Mouse (Mus musculus) lung, postnatal 4 days (tissue): ENCODE data around the gene Colq.
A peak's percentile ranks its signal among the peaks of the same experiment; 100 is the strongest.
"Not testable (repeated sequence)": the region's sequence is repeated elsewhere in the genome, so short reads cannot be mapped to it uniquely, and the experiment has no call there.

Source experiments
- DNase-seq, 2 experiments: peaks; one replicate each; pipeline ENCODE4 v3.0.0; 2021

Colq gene

DNA sequence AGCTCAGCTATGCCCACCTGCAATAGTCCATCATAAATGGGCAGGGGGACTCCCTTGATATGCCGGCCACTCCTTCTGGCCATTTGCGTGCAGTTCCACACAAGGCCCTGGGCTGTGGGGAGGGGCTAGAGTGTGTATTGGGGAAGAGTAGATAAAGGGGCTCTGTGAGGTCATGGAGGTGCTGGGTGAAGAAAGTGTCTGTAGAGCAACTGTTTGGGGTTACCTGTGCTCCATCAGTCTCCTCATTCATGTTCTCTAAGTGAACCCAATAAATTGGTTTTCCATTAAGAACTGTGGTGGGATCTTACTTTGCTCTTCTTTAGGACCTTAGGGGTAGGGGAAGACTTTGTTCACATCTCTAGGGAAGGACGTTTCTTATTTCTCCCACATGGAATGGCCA, at the start of gene Colq:
Colq (minus strand) TSS at position 101 of the 400 bp plus-strand sequence.
- no peak for DNase-seq

DNA sequence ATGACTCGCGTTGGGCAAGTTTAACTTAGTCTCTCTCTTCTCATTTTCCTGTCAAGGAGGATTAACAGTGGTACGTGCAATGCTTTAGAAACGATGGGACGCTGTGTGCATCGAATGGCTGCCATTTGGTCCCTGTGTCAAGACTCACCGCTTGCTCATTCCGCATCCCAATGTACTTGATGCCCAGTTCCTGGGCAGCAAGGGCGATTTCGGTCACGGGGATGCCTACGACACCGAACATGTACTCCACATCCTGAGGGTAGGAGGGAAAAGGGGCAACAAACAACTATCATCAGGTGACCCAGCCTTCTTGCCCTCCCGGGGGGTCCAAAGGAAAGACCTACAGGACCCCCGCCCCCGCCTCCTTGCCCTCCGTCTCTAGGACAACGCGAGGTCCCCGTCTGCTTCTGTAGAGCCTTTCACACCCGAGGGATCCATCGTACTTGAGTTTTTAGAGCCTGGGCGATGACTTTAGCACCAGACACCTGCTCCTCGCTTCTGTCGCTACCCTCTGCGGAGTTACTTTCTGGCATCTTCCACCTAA, 49.3 kb upstream of the Colq start, which contains the start of gene Gm49387:
Gm49387 (minus strand) TSS at position 533 of the 544 bp plus-strand sequence.
- DNase-seq, result no peak

DNA sequence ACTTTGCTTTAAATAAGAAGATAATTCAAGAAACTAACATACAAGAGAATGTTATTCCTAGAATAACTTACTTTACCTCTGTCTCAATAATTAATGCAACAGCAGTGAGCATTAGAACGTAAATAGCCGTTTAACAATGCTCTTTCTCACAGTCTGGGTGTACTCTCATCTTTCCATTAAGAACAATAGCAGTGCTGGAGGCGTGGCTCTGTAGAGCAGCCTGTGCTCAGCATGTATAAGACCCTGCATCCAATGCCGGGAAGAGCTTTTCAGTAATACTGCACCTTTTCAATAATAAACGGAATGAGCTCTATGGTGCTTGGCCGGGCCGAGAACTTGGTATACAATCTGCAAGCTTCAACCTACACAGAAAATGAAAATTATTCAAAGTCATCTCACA, 39.5 kb upstream of the Colq start:
- DNase-seq, result no peak

DNA sequence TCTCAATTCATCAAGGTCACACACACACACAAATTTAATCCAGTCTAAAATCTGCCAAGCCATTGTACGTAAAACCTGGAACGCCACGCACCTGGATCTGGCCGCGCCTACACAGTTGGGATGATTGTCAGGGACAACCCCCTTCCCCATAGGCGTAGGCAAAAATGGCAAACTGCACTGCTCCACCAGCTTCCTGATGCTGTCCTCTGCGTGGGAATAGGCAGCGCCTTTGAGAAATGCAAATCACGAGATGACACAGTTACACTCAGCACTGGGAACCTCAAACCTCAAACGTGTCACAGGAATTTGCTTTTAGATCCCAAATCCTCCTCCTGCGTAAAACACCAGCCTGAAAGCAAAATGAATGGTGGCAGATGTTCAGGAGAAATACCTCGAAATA, 31.6 kb upstream of the Colq start:
- no peak for DNase-seq

DNA sequence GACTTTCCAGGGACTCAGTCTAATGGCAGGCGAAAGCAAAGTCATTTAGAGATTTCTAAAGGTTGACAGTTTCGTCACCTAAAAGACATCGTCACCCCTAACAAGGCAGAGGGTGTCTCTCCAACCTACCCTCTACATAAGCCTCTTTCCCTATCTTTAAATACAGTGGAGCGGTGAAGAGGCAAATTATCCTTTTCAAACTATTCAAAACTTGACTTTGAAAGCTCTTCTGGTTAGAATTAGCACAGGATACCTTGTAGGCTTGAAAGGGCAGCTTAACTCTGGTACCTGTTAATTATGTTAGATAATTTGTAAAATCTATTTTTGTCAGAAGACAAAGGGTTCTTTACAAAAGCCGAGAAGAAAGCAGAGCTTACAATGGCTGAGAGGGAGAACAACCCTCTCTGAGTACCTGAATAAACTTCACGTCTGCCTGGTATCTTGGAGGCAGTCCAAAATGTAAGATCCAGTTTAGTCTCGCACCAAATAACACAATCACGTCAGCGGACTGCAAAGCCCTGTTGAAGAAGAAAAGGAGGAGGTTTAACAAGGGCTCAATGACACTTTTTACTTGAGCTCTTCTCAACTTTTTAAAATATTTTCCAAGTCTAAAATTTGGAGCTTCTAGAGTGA, 29.6 kb upstream of the Colq start:
- no peak for DNase-seq

DNA sequence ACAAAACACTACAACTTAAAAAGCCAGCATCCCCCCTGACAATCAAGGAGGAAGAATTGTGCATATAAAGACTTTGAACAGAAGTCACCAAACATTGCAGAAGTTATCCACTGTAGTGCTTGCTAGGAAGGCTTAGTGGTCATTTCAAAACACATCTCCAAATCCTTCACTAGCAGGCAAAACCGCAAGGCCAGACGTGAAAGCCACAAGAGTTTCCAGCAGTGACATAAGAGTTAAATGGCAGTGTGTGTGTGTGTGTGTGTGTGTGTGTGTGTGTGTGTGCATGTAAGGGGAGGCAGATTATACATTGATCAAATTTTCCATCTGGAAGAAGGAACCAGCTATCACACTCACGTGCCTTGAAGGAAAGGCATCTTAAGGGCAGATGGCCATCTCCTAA, 26.9 kb upstream of the Colq start:
- no peak for DNase-seq

DNA sequence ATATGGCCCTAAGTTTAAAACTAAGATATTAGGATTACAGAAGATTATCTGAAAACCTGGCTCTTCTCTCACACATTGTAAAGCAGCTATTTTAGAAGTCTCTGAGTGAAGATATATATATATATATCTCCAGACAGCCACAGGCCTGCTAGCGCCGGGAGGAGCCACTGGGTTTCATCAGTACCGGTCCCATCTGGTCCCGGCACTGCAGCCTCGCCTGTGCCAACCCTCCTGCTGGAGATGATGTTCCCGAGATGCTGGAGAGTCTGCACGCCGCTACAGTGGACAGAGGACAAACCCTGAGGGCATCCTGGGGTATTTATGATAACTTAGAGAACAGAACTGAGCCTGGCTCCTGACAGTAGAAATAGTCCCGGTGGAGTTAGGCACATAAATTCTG, 26.1 kb upstream of the Colq start:
- DNase-seq, result no peak

DNA sequence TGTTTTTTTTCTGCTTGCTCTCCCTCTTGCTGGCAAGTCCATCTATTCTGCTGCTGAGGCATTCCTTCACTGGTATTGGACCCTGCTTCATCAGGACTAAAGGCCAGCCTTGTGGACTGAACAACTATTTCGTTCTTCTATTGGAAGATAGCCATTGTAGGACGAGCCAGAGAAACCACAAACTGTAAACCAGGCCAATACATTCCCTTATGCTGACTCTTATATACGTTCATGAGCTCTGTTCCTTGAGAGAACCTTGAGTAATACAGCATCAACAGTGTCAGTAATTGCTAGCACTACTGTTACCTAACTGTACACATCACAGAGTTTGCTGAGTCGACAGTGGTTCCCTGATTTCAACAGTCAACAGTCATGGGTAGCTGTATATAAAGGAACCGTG, 22.5 kb upstream of the Colq start:
- DNase-seq, result no peak

DNA sequence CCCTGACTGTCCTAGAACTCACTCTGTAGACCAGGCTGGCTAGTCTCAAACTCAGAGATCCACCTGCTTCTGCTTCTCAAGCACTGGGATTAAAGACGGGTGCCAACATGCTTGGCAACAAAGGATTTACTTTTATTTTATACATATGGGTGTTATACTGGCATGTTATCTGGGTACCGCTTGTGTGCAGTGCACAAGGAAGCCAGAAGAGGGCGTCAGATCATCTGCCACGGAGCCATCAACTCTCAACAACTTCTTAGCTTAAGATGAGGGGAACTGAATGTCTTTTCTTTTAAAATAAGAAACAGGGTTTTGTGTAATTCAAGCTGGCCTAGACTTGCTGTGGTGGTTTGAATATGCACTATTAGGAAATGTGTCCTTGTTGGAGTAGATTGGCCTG, 20.8 kb upstream of the Colq start:
- no peak for DNase-seq

DNA sequence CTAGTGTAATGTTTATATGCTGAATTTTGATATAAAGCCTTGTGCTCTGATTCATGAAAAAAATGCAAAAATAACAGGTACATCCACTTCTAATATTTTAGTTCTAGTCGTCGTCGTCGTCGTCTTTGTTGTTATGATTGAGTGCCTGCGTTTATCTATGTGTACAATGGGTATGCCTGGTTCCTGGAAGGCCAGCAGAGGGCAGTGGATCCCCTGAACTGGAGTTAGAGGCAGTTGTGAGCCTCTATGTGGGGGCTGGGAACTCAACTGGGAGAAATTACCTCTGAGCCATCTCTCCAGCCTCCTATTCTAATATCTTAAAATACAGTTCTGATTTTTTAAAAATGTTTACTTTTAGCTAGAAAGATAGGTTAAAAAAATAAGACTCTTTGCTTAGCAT, 14.4 kb upstream of the Colq start:
- no peak for DNase-seq

DNA sequence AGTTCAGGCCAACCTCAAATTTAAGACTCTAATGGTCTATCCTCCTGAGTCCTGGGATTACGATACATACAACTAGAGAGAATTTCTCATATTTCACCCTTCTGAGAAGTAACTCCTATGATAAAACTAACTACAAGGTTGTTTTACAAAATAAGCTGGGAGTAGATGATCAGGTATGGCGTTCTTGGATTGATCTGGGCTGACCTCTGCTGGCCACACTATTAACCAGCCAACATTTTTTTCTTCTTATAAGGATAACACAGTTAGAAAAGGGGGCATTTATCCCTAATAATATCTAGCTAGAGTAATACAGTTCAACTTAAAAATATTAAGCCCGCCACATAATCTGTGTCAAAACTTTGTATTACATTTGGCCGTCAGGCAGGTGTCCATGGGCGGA, 13.8 kb upstream of the Colq start:
- DNase-seq, result peak in 1 of 2 experiments; percentile 26

DNA sequence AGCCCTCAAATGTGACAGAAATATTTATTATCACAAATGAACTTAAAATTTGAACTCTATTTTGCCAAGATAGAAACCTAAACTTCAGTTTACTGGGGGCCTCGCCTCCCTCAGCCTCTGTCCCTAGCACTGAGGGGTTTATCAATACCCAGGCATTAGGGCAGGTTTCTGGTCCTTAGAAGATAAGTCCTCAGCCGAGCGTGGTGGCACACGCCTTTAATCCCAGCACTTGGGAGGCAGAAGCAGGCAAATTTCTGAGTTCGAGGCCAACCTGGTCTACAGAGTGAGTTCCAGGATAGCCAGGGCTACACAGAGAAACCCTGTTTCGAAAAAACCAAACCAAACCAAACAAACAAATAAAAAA, 11.5 kb upstream of the Colq start:
- DNase-seq, result not testable (repeated sequence)

DNA sequence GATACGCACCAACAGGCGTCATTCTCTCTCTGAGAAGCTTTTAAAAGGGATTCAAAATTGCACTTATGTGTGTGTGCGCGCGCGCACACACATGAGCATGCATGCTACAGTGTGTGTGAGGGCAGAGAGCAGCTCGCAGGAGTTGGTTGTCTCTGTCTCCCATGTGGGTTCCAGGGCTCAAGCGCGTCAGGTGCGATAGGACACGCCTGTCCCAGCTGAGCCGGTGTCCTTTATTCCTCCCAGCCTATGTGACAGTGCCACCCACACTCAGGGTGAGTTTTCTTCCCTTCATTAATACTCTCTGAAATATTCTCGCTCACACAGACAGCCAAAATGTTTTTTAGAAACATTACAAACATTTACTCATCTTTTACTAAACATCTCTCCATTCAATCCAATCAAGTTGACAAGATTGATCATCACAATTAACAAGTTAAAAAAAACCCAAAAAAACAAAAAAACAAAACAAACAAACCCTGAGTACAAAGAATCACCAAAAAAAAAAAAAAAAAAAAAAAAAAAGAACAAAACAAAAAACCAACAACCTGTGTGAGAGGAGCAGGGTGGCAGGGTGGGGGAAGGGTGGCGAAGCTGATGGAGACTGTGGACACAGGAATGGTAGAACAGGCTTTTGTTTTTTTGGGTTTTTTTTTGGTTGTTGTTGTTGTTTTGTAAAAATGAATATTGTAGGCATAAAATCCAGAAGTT, 10.9 kb upstream of the Colq start:
- DNase-seq, result no peak

DNA sequence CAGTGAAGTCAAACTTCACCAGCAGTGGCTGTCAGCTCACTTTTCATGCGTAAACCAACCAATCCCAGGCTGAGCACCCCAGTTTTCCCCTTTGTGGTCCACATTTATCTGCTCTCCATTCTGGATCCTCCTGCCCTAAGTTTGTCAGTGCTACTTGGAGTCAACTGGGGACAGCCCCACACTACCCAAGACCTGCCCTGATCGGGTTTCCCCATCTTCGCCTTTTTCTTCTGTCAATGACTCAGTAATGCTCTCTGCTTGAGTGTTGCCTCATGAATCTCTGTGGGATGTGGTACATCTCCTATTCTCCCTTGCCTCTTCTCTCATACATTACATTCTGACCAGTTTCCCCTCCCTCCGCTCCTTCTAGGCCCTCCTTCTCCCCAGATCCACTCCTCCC, 6.3 kb upstream of the Colq start:
- no peak for DNase-seq

DNA sequence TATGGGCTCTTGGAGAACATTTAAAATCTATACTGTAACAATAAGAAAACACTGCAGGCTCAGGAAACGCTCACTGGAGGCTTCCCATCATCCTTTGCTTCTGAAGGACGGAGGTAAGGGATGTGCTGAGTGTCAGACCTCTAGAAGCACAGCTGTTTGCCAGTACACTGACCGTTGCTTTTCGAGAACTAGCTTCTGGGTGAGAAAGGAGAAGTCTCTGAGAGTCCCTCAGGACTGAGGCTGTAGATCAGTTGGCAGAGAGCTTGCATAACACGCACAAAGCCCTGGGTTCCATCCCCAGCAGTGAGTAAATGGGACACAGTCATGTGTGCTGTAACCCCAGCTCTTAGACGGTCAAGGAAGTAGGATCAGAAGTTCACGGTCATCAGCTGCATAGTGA, 5.3 kb upstream of the Colq start:
- DNase-seq, result no peak

DNA sequence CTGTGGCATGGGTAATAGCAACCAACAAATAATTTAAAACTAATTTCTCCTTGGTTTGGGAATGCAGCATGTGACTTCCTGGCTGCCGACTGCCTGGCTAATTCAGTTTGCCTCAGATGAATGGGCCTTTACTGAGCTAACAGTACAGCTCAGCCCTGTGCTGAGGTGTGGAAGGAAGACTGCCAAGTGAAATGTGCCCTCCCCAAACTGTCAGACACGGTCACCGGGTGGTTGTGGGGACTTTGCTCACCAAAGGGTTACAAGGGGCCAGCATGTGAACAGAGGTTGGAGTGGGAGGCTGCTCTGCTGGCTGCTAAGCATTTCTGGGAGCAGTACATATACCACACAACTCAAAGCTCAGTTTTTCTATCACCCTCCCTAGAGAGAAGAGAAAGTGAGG, 3.5 kb upstream of the Colq start:
- DNase-seq, result no peak

DNA sequence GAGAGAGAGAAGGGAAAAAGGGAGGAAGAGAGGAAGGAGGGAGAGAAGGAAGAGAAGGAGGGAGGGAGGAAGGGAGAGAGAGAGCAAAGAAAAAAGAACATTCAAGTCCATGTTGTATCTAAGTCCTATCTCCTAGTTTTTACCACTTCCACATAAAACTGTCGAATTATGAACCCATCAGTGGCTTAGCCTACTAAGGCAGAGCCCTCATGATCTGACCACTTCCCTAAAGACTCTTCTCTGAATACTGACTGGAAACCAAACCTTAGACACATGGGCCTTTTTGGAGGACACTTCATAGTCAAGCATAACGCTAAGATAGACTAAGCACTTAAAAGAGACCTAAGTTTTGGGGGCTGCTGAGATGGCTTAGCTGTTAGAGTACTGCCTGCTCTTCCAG, 1.9 kb upstream of the Colq start:
- no peak for DNase-seq

DNA sequence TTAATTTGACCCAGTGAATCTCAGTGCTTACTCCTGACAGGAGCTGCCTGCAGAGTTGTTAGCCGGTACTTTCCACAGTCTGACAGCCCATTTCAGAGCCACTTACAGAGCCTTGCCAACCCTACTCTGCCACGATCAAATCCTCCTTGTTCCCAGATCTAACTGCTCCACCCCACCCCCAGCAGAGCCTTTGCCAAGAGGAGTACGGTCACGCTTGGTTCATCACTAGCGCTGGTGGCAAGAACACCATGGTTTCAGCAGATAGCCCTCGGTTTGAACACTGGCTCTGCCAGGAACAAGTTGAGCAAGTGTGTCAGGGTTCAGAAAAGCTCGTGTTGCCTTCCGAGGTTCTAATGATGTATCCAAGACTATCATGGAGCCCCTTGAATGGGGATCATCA, 4.7 kb downstream of the Colq start:
- DNase-seq, result no peak

DNA sequence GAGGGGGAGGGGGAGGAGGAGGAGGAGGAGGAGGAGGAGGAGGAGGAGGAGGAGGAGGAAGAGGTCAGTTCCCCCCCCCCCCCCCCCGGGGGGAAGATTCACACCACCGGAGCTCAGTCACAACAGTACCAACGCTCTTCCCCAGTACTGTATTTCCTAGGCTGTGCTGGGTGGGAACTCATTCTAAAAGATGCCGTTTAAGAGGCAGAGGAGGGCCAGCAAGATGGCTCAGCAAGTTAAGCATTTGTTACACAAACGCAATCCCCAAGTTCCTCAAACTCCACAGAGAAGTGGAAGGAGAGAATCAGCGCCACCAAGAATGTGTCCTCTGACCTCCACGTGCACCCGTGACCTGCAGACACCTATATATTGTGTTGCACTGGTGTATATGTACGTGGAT, 8.1 kb downstream of the Colq start:
- DNase-seq, result no peak

DNA sequence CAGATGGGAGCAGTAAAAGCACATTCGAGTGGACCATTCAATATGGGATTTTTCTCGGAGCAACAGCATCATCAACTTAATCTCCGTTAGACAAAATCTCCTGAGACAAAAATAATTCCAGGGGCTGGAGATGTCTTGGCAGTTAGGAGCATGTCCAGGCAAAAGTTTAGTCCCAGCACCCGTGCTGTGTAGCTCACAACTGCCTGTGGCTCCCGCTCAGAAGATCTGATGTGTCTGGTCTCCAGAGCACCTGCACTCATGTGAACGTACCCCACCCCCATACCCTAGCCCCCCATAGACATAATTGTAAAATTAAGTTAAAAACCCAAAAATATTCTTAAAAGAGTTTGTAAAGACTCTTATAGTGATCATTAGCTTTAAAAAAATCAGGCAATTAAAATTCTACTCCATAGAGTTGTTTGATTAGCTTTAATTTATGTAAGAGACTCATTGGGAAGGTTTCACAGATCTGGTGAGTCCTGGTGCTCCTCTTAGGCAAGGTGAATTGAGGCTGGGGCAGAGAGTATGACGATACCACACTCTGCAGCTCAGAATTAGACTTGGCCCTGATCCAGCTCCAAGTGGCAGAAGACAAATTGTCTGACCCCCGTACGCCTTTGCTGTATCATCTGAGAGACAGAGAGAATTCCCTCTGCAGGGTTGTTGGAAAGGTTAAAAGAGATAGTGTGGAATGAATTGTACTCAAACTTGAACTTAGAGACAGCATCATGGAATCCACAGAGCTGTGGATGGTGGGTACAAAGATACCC, 13.0 kb downstream of the Colq start:
- no peak for DNase-seq

DNA sequence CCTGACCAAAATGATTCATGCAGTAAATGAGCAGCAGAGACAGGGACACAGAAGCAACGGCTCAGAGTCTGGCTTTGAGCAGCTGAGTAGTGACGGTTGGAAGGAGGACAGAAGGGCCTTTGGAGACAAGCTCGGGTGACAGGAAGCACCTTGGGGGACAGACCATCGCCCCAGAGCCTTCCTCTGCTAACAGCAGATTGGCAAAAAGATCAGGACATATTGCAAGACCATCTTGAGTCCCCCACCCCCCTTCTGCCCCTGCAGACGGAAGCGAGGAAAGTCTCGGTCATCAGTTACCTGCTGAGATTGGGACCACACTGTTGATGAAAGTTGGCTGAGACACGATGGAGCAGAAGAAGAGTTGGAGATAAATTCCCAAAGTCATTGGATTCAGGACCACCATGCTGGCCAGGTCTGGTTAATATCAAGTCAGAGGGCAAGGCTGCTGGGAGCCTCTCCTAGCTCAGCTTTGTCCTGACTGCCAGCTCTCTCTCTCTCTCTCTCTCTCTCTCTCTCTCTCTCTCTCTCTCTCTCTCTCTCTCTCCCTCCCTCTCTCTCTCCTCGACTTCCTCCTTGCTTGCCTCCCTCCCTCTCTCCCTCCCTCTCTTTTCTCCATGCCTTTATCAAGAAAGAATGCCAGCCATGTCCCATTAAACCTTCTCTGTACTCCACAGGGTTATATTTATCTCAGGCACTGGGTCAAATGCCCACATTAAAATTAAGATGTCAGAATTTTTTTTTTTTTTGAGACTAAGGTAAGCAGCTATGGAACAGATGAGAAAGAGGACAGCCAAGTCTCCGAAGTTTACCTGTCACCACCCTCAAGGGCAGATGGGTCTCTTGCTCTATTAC, 14.1 kb downstream of the Colq start:
- no peak for DNase-seq

DNA sequence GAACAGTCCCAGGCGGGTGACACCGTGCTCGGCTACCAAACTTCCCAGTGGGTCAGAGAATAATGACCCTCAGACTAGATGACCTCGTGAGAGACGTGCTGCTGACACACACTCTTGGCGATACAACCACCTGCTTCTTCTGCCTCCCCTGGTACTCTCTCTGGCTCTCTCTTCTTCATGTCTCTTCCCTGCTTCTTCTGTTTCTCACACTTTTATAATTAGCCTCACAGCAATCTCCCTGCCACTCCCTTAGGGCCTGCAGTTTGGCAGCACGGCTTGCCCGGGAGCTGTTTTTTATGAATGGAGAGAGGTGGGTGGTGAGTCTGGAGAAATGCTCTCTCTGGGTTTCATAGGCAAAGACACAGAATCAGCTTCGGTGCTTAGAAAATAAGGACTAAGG, 15.3 kb downstream of the Colq start:
- DNase-seq, result no peak
